Mouse (Mus musculus): ENCODE data around the gene Usp34. TPM values are rescaled to one million over a fixed set of nuclear protein-coding genes. Genes with fewer than 3 reads are reported as not detected.

Gene Usp34
- polyA plus RNA-seq, 1 experiment from 2014 or later = 12.8 TPM

- 81% methylated on average over 3 of the region's 3 CpGs for WGBS
- no peak for TF ChIP-seq CTCF (IDR thresholded peaks at IDR 0.05; ENCODE audit: low read depth)
- no peak for TF ChIP-seq EP300 (optimal IDR thresholded peaks at IDR 0.05)
- H3K27me3 ChIP-seq (ENCODE audit: control insufficient read depth, insufficient read depth, low read length) = no peaks in the 10 kb centered on the region
- H3K36me3 ChIP-seq (ENCODE audit: control insufficient read depth, insufficient read depth, low read length) = no peaks in the 10 kb centered on the region
- ATAC-seq (ENCODE audit: low FRiP score, low TSS enrichment) (no peak), DNase-seq (ENCODE audit: low spot score) (no peak)
- no peak overlapping the region for H3K4me3 ChIP-seq (ENCODE audit: low read depth, low read length)
- H3K9me3 ChIP-seq (ENCODE audit: control insufficient read depth, low read length) = no peaks in the 10 kb centered on the region
- H3K4me2 ChIP-seq (replicated peaks; ENCODE audit: low read depth) = no peak overlapping the region
- no peaks in the 10 kb centered on the region for H3K4me1 ChIP-seq (replicated peaks; ENCODE audit: control insufficient read depth, insufficient read depth)
- H3K9ac ChIP-seq (ENCODE audit: low read length) = no peak overlapping the region
- no peak overlapping the region for H3K27ac ChIP-seq (replicated peaks)
Observed at GRCm38 (mm10) chr11:23518981-23519380, 212.3 kb downstream of the Usp34 start.

DNA sequence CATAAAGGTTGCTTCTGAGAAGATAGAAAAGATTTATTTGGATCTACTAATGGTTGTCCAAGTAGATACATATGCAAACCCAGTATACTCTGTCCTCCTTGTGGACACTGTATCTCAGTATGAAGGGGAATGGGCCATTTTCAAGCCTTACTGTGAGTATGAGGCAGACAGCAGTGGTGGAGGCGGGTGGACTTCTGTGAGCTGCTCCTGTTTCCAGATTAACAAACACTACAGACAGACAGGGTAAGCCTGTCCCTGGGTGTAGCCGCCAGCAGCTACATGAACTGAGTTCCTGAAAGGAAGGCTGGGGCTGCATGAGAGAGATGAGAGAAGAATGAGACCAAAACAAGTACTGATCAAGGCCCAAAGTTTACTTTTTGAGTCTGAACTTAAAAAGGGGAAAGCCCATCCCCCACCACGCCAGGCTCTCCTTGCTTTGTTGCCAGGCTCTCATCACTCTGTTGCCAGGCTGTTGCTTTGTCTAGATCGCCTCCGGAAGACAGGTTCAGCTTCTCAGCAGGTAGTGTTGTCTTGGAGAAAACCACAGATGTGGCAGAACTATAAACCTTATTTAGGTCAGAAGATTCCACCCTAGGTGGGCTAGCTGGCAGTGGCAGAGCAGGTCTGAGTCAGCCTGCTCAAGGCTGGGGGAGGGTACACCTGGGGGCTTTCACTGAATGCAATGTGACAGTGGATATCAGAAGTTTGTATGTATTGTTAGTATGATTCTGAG is 213.9 kb downstream of the Usp34 start, which contains the start of gene 1700093K21Rik:
Gene 1700093K21Rik (minus strand): TSS at position 683 of the 733 bp plus-strand sequence.
- ATAC-seq (ENCODE audit: low FRiP score, low TSS enrichment) = no peak
- no peak for DNase-seq (ENCODE audit: low spot score)
- Histone ChIP-seq H3K4me2 (replicated peaks; ENCODE audit: low read depth) (no peak within 1 kb of the TSS), H3K9me3 (ENCODE audit: control insufficient read depth, low read length) (no peaks in the 10 kb centered on the region), H3K9ac (ENCODE audit: low read length) (no peak within 1 kb of the TSS), H3K4me1 (replicated peaks; ENCODE audit: control insufficient read depth, insufficient read depth) (no peaks in the 10 kb centered on the region), H3K4me3 (ENCODE audit: low read depth, low read length) (no peak within 1 kb of the TSS), H3K36me3 (ENCODE audit: control insufficient read depth, insufficient read depth, low read length) (no peaks in the 10 kb centered on the region), H3K27ac (replicated peaks) (no peak within 1 kb of the TSS), H3K27me3 (ENCODE audit: control insufficient read depth, insufficient read depth, low read length) (no peaks in the 10 kb centered on the region)
- WGBS = 47% methylated on average over 5 of the region's 5 CpGs
- TF ChIP-seq EP300 (optimal IDR thresholded peaks at IDR 0.05) (no peak), CTCF (IDR thresholded peaks at IDR 0.05; ENCODE audit: low read depth) (no peak)

DNA sequence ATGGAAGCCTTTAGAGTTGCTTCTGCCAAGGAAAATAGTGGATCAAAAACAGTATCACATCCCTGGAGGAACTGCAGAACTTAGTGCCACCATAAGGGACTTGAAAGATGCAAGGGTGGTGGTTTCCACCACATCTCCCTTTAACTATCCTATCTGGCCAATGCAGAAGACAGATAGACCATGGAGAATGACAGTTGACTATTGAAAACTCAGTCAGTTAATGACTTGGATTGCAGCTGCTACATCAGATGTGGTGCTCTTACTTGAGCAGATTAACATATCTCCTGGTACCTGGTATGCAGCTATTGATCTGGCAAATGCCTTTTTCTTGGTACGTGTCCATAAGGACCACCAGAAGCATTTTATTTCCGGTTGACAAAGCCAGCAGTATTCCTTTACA is 230.8 kb downstream of the Usp34 start:
- ATAC-seq (ENCODE audit: low FRiP score, low TSS enrichment) = no peak
- TF ChIP-seq CTCF (IDR thresholded peaks at IDR 0.05; ENCODE audit: low read depth) (no peak), EP300 (optimal IDR thresholded peaks at IDR 0.05) (no peak)
- Histone ChIP-seq H3K4me2 (replicated peaks; ENCODE audit: low read depth) (no peak overlapping the region), H3K4me1 (replicated peaks; ENCODE audit: control insufficient read depth, insufficient read depth) (no peaks in the 10 kb centered on the region), H3K36me3 (ENCODE audit: control insufficient read depth, insufficient read depth, low read length) (no peaks in the 10 kb centered on the region), H3K9ac (ENCODE audit: low read length) (no peak overlapping the region), H3K27ac (replicated peaks) (no peak overlapping the region), H3K27me3 (ENCODE audit: control insufficient read depth, insufficient read depth, low read length) (no peaks in the 10 kb centered on the region), H3K4me3 (ENCODE audit: low read depth, low read length) (no peak overlapping the region), H3K9me3 (ENCODE audit: control insufficient read depth, low read length) (no peaks in the 10 kb centered on the region)
- WGBS = 87% methylated on average over 2 of the region's 2 CpGs
- no peak for DNase-seq (ENCODE audit: low spot score)

Small RNAs within 50 kb of the gene (microRNA-seq; reads per million reads assigned to microRNA genes)
- gene Gm47279 = not detected

Other genes starting within 250 kb of the Usp34 start
- gene Xpo1, start 50.9 kb upstream of the Usp34 start, polyA plus RNA-seq (2015; fragmentation: Nextera tagmentation; extraction: Ambion mirVana) = 20.9 and 21.4 TPM in 2 replicates
- gene Ahsa2, start 191.1 kb downstream of the Usp34 start, polyA plus RNA-seq (2015; fragmentation: Nextera tagmentation; extraction: Ambion mirVana) = 18.4 and 19.7 TPM in 2 replicates
- gene 1700093K21Rik, start 214.3 kb downstream of the Usp34 start, polyA plus RNA-seq (2015; fragmentation: Nextera tagmentation; extraction: Ambion mirVana) = 0.28 TPM in 1 of 2 replicates, not detected in the other

All from stomach, postnatal 0 days (tissue).